Mouse (Mus musculus) skeletal muscle tissue, adult 2 months (tissue): Measurements from ENCODE around the gene Rasl12.

Experiments
- DNase-seq: peaks from one replicate; pipeline ENCODE4 v3.0.0-alpha.2; 2012; ENCODE audit warnings: low read depth, low spot score

The Rasl12 gene

DNA sequence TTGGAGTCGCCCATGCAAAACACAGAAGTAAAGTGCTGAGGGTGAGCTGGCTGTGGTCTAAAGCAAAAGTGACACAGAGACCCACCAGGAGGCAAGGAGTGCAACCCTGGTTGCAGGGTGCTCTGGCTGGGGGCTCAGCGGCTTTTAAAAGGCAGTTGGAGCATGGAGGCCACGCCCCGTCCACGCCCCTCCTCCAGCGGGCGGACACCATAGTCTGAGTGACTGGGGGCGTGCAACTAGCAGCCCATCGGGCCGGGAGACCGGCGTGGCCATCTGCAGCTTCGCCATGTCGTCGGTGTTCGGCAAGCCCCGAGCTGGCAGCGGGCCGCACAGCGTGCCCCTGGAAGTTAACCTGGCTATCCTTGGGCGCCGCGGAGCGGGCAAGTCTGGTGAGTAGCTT is at the start of gene Rasl12:
Gene Rasl12, plus strand, starts transcription at position 228 of the 400 bp plus-strand sequence.
- DNase-seq: no peak

DNA sequence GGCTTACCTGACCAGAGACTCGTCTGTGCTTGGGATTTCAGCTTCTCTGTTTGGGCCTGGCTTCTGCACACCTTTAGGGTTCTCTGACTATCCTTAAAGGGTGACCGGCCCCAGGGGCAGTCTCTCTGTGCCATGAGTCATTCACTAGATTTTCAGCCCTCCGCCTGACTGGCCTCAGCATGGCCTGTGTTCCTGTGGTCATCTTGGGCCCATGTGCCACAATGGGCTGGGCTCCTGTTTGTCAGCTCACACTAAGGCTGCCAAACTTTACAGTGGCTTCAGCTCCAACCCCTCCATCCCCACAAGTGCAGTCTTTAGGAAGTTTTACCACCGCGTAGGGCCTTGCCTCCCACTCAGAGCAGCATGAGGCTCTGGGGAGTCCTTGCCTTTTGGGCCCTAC is 45.1 kb upstream of the Rasl12 start:
- no peak for DNase-seq

DNA sequence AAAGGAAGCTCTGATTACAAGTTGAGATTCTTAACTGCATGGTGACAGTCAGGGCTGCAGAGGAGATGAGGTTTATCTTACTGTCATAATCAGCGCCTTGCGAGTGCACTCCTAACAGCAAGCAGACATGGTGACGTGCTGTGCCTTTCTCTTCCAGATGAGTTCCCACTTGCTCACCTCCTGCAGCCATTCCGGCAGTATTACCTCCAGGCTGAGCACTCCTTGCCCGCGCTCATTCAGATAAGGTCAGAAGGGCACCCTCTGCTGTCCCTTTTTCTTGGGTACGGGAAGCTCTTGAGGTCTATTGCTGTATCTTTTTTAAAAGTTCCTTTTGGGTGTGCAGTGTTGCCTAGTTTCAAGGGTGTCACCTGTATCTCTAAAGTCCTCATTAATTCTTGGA is 41.7 kb upstream of the Rasl12 start:
- DNase-seq: no peak

DNA sequence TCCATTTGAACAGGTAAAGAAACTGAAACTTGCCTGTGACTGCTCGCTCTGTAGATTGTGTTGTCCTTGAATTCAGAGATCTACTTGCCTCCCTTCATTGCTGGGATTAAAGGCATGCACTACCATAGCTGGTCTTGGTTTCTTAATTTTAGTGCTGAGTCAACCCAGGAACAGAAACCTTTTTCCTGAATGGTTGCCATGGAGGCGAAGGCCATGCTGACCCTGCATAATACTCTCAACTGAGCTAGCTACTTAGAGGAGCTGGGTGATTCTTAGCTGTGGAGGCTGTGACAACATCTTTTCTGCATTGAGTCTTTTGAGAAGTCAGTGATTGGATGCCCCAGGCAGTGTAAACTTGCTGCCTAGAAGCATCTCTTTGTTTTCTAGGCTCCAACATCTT is 41.3 kb upstream of the Rasl12 start:
- DNase-seq: no peak

DNA sequence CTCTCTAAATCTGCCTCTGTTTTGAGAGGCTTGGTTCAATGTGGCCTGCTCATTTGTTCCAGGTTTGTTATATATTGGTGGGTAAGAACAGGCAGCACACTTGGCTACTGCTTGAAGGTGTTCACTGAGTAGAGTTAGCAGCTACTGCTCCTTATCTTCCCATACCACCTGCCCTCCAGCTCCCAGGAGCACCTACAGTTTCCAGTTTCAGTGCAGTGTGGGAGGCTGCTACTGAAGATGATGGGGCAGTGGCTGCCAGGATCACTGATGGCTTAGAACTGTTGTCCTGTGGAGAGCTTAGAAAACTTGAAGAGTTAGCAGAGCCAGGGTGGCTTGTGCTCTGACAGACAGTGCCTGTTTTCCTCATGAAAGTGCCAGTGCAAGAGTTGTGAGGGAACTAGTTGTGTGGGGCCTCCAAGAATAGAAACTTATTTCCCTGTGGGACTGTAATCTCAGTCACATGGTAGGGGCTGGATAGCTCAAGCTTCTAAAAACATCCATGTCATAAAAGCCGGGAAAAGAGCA is 39.3 kb upstream of the Rasl12 start:
- DNase-seq: no peak

DNA sequence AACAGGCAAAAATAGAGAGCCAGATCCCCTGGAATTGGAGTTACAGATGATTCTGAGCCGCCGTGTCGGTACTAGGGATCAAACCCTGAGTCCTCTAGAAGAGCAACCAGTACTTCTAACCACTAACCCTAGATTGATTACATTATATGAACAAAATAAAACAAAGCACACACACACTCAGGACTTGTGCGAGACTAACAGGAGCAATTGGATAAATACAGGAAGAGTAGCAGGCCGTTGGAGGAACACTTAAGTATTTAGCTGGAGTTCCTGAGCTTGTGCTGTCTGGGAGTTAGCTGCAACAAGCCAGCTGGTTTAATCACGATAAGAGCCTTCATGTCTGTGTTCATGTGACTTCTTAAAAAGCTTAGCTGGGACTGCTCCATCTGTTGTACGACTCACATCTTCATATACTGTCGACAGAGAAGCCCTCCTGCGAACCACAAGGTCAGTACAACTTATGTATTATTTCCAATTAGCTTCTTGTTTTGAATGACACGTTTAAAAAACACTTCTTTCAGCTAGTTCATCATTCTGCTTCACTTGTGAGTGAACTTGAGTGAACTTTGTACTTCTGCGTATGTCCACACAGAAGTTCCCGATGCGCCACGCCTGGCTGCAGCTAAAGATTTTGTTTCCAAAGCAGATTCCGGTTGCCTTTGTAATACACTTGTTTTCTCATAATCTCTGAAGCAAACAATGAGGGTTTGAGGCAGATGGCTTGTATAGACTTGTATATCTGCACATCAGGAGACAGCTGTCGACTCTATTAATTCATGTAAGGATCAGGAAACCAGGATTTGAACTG is 37.5 kb upstream of the Rasl12 start, which contains the start of gene Ubap1l:
Gene Ubap1l, plus strand, starts transcription at position 401 of the 808 bp plus-strand sequence.
- no peak for DNase-seq

DNA sequence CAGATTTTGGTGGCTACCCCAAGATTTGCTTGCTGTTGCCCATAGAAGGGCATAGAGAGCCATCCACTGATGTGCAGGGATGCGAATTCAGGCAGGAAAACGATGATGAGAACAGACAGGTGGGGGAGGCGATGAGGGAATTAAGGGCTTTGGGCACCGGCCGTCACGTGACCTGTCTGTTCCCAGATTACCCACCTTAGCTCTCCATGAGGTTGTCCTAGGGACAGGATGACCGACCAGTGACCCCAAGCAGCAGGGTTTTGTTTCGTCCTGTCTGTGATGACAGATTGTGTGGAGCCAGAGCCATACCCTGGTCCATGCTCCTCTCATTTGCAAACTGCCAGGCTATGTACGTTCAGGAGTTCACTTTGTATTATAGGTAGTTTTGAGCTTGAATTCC is 34.6 kb upstream of the Rasl12 start:
- no peak for DNase-seq

DNA sequence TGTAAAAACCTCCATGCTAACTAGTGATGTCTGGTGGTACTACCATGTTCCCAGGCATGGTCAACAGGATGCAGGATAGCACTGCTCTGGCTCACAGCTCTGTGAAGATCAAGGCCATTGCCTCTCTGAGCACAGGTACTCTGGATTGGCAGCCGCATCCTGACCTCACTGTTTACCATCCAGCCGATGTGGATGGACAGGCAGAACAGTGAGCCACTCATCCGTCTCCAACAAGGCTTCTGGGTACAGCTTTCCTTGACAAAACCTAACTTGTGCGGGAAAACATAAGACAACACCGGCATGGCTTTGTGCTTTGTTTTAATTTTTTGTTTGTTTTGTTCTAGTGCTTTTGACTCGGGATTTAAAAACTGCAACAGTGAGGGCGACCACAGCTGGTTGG is 32.6 kb upstream of the Rasl12 start:
- no peak for DNase-seq

DNA sequence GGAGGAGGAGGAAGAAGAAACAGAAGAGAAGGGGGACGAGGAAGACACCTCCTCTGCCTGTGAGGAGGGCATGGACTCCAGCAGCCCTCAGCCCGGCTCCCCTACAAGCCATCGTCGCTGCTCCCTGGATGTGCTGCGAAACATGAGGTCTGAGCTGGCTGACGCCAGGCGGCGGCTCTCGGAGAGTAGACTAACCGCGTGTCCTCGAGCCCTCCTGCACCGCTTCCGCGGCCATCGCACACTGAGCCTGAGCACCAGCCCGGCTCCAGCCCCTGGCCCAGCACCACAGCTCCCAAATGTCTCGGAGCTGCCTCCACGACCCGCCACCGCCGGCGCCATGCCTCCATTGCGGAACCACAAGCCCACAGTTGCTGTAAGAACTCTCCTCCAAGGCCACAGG is 26.6 kb upstream of the Rasl12 start:
- DNase-seq: no peak

DNA sequence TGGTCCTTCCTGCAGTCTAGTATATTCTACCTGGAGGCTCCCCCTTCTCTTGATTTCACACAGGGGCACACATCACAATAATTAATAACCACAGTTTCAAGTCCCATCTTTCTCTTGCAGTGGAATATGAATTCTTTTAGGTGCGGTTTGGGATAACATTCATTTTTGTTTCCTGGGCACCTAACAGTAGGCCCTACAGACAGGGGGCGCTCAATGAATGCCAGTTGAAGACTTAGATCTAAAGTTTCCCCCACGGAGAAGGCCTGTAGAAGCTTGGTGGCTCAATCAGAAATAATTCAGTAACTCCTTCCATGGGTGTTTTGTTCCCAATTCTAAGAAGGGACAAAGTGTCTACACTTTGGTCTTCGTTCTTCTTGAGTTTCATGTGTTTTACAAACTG is 25.9 kb upstream of the Rasl12 start:
- DNase-seq: no peak

DNA sequence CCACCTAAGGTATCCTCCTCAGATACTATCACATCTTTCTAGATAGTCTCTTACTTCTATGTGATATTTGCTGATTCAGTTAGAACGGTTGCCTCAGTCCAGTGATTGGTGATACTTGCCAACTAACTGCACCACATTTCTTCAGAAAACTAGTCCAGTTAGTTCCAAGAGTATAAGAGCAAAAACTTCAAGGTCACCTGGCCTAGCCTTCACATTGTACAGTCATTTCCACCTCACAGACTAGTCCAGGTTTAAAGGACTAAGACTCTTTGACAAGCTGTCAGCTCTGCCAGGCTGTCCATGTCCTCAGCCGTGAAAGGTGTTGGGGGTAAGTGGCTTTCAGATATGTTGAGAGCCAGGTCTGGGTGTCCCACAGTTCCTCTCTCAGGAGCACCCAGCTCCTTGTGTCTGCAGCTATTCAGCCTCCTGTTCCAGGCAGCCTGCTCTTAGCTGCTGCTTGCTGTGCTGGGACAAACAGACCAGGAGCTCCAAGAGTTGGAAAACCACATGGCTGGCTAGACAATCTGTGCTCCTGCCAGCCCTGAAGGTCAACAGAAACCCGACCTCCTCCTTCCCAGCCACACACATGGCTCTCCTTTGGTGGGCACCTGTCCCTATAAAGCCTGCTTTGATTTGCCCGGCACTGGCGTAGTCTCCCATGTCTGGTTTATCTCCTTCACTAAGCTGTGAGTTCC is 23.7 kb upstream of the Rasl12 start:
- DNase-seq: peak; percentile 87

DNA sequence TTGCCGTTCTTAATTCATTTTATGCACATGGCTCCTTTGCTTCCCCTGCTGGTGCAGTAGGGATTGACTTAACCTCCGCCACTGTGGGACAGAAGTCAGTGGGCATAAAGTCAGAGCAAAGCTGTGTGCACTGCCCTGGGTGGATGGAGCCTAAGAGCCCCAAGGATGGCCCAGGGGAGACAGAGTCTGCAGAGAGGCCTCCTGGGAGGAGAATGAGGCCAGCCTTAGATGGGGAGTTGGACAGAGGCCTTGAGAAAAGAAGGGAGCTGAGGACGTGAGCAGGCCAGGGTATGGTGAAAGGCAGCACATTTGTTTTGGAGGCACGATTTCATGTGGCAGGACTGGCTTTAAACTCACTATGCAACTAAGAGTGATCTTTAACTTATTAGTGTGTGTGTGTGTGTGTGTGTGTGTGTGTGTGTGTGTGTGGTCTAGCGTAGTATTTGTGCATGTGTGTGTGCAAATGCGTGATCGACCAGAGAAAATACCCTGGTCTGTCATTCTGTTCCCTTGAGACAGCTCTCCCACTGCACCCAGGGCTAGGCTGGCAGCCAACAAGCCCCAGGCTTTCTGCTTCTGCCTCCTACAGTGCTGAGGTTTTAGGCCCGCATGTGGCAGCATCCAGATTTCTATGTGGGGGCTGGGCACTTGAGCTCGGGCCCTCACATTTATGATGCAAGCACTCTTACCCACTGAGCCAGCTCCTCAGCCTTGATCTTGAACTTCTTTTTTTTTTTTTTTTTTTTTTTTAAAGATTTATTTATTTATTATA is 23.0 kb upstream of the Rasl12 start:
- DNase-seq: no peak

DNA sequence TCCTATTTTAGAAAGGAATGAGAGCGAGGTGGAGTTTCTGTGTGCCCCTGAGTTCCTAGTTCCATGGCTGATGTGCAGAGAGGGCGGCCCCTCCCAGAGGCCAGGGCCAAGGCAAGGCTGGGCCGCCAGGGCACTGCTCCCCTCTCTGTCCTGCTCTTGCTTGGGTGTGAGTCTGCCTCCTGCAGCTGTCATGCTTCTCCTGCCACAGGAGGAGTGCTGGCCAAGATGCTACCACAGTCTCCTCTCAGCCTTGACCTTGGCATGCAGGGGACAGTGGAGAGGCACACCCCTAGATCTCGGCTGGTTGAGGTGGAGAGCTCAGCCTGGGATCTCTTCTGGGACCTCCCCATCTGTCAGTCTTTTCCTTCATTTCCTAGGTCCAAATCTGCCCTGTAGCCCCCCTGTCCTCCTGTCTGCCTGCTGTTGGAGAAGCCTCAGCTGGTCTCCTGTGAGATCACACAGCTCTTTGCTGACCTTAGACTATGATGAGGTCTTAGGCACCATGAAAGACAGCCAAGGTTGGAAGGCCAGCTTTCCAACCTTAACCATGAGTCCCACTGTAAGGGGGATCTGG is 17.2 kb upstream of the Rasl12 start:
- DNase-seq: no peak

DNA sequence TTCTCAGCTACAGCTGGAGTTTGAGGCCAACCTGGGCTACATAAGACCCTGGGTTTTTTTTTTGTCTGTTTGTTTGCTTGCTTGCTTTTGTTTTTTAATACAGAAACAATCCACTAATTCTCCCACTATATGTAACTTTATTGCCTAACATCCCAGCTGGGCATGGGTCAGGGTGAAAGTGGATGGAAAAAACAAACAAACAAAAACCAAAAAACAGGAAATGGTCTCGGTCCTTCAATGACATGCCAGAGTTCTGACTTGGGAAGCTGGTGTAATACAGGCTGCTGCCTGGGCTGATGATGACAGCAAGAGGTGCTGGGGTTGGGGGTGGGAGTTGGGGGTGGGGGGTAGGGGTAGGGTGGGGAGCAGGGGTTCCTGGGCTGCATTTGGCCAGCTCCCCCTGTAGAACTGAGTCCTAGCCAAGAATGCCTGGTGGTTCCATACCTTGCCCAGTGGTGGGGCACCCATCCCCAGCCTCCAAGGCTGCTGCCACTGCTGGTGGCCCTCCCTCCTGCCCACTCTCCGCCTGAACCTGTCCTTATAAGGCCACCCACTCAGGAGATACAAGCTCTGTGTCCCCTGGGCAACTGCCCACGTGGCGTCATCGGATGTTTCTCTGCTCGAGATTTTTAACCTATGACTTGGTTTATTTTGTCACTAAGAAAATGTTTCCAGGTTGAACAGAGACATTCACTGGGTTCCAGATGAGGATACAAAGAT is 16.1 kb upstream of the Rasl12 start:
- DNase-seq: no peak

DNA sequence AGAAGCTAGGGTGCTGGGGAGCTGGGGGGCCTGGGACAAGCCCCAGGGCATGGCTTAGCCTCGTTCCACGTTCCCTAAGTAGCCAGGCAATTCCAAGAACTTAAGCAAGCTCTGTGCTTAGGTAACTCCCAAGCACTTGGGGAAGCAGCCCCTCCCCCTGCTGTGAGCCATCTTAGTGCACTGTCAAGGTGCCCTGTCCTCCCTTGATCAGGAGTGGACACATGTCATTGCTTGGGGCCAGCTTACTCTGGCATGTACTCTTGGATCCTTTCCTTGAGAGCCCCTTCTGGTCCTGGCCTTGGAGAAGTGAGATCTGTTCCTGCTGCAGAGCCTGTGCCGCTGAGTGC is 15.6 kb upstream of the Rasl12 start:
- peak; percentile 64 for DNase-seq

DNA sequence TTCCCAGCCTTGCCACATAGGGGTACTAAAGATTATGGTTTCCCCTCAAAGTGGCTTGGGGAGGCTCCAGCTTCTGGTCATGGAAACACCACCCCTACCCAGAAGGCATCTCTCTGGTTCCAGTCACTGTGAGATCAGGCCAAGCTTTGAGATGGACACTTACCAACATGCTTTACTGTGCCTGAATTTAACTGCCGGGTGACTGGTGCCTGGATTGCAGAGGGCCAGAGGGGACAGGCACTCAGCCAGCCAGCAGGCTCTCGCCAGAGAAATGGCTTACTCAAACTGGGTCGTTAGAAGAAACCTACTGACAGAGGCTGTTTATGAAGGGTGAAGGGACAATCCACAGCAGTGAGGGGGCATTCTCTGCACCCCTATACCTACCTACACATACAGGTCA is 14.0 kb upstream of the Rasl12 start:
- DNase-seq: peak; percentile 66

DNA sequence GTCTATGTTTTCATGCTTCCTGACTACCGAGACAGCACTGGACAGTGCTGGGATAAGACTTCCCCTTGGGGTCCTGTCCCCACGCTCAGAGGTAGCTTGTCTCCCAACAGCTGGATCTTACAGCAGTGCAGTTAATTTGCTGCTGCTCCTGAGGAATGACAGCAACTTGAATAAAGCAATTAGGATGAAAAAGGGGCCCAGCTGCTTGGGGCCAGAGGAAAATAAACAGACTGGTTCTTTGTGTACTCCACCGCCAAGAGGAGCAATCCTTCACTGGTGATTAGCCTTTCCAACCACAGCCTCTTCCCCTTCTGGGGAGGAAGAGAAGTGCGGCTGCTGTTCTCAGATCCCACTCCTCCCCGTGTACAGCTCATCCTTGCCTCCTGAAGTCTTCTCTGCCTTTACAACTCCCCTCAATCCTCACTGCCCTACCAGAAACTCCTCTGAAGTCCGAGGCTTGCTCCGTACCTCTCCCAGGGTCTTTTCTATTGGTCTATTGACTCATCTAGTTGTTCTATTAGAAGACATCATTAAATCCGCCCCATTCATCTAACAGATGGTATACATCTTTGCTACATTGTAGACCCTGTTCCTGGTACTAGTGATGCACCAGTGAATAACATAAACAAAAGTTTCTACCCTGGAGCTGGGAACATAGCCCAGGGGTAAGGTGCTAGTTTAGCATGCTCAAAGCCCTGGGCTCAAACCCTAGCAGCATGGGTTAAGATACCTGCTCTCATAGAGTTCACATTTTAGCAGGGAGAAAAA is 11.7 kb upstream of the Rasl12 start:
- DNase-seq: no peak

DNA sequence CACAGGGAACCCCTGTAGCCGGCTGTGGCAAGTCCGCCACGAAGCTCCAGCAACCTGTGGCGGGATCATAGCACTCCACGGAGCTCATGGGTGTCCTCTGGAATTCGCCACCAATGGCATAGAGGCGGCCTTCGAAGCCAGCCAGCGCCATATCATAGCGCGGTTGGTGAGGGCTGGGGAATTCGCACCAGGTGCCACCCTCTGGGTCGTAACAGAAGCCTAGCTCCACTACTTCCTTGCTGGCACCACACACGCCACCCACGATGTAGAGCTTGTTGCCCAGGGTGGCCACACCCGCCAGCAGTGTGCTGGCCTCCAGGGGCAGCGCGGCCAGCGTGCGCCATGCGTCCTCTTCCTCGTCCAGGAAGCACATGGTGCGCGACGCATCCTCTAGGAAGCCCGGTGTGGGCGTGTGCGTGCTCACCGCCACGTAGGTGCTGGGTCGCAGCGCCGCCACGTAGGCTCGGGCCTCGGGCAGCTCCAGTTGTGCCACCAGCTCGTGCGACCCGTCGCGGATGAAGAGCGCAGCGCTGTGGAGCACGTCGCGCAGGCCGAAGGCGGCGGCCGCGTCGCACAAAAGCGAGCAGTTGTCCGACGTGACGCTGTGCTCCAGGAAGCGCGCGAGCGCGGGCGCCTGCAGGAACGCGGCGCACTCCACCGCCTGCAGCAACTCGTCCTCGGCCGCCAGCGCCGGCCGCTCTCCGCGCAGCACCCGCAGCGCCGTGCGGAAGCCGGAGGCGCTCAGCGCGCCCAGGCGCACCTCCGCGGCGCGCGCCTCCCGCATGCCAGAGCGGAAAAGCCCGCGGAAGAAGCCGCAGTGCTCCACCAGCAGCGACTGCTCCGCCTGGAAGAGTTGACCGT is 7.3 kb upstream of the Rasl12 start:
- no peak for DNase-seq

DNA sequence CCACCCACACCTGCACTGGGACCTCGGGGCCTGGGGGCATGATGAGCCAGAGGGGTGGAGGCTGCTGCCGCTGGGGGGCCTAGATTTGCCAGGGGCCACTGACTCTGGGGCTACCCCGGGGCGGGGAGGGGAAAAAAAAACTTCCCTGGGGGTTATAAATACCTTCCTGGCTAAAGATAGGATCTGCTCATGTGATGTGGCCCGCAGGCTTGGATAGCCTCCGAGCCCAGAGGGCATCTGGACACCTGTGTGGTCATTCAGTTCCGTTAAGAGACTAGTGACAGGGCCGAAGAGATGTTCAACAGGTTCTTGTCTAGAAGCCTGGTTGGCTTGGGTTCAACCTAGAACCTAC is 6.7 kb upstream of the Rasl12 start, which contains the start of gene Kbtbd13:
Gene Kbtbd13, minus strand, starts transcription at position 40 of the 352 bp plus-strand sequence.
- DNase-seq: peak; percentile 88
